In the genomic region with DNA sequence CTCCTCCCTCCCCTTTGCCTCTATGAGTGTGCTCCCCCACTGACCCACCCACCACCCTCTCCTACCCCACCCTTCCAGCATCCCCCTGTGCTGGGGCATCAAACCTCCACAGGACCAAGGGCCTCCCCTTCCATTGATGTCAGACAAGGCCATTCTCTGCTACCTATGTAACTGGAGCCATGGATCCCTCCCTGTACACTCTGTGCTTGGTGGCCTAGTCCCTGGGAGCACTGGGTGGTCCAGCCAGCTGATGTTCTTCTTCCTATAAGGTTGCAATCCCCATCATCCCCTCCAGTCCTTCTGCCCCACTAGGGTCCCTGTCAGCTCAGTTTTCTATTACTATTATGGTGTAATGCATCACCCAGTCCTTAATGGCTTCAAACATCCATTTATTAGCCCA, we compare ENCODE assay signal across 30 mouse cellular contexts.
DNase-seq lines count a peak whose midpoint lies in the region; ATAC-seq and TF ChIP-seq lines count a peak whose summit lies in the region.
"Had no signal": no experiment of that assay in that cellular context is flagged by ENCODE, and none has a peak within 500 bp of the region (broad histone marks: within the 10 kb centered on the region; RNA-seq: fewer than 3 reads in every experiment).

No protein-coding gene starts in this region.

- no peaks in the 10 kb centered on the region for H3K27me3 ChIP-seq in hindbrain, embryonic 12.5 days
- no peaks in the 10 kb centered on the region for H3K27me3 ChIP-seq in hindbrain, postnatal 0 days (ENCODE audit: insufficient read depth, low read length)
- no peaks in the 10 kb centered on the region for H3K27me3 ChIP-seq in neural tube, embryonic 12.5 days (replicated peaks)
- no peaks in the 10 kb centered on the region for H3K27me3 ChIP-seq in neural tube, embryonic 14.5 days (ENCODE audit: control insufficient read depth, insufficient read depth, low read length)
- H3K27me3 ChIP-seq: CH12.LX; embryonic facial prominence, embryonic 12.5 days; embryonic facial prominence, embryonic 15.5 days; heart, embryonic 12.5 days; heart, embryonic 15.5 days; Patski had no signal

- DNase-seq in hindbrain, postnatal 0 days (ENCODE audit: low spot score): no peak
- DNase-seq in layer of hippocampus, adult 2 months (ENCODE audit: low spot score in 2 of 2): no peak
- DNase-seq in layer of hippocampus, adult 11-12 months (ENCODE audit: low spot score): no peak
- no peak for DNase-seq in neural tube, embryonic 10.5 days (ENCODE audit: extremely low spot score, low spot score)
- DNase-seq in cerebellum, adult 11 months: no peak
- DNase-seq: adrenal gland, postnatal 10 days; adrenal gland, postnatal 36 days; B cell, adult 2 months; cerebellum, adult 2 months; cerebellum, adult 9-11 months; cerebellum, postnatal 25 days; gastrocnemius, adult 2 months; gastrocnemius, postnatal 14 days; heart, adult 18-20 months; heart, postnatal 10 days; heart, postnatal 4 days had no signal

- H3K9me3 ChIP-seq in hindbrain, embryonic 12.5 days (replicated peaks): no peaks in the 10 kb centered on the region
- no peaks in the 10 kb centered on the region for H3K9me3 ChIP-seq in hindbrain, postnatal 0 days (ENCODE audit: low read length)
- H3K9me3 ChIP-seq in neural tube, embryonic 12.5 days: no peaks in the 10 kb centered on the region
- H3K9me3 ChIP-seq in neural tube, embryonic 14.5 days (ENCODE audit: control insufficient read depth, low read length): no peaks in the 10 kb centered on the region
- H3K9me3 ChIP-seq: embryonic facial prominence, embryonic 12.5 days; embryonic facial prominence, embryonic 15.5 days; heart, embryonic 15.5 days had no signal

- TF ChIP-seq CTCF in hindbrain, postnatal 0 days (IDR thresholded peaks at IDR 0.05; ENCODE audit: low read depth): no peak
- TF ChIP-seq CTCF in layer of hippocampus, adult 2 months (conservative IDR thresholded peaks at IDR 0.05): no peak

- no peak overlapping the region for H3K4me3 ChIP-seq in hindbrain, embryonic 12.5 days
- H3K4me3 ChIP-seq in hindbrain, postnatal 0 days (ENCODE audit: low read length): no peak overlapping the region
- no peak overlapping the region for H3K4me3 ChIP-seq in layer of hippocampus, adult 2 months
- no peak overlapping the region for H3K4me3 ChIP-seq in neural tube, embryonic 12.5 days
- no peak overlapping the region for H3K4me3 ChIP-seq in neural tube, embryonic 14.5 days (ENCODE audit: low read depth, low read length)
- H3K4me3 ChIP-seq: embryonic facial prominence, embryonic 12.5 days; embryonic facial prominence, embryonic 15.5 days; gastrocnemius, adult 2 months; heart, embryonic 12.5 days; heart, embryonic 15.5 days had no signal

- peaks cover 12% of the 10 kb centered on the region for H3K4me1 ChIP-seq in hindbrain, embryonic 12.5 days
- peaks cover 7% of the 10 kb centered on the region; the same call in 1 of the 2 replicates for H3K4me1 ChIP-seq in hindbrain, postnatal 0 days (ENCODE audit: insufficient read depth, low read length)
- peaks cover 13% of the 10 kb centered on the region; the same call in 1 of the 2 replicates for H3K4me1 ChIP-seq in neural tube, embryonic 12.5 days
- peaks cover 4% of the 10 kb centered on the region; the same call in 1 of the 2 replicates for H3K4me1 ChIP-seq in neural tube, embryonic 14.5 days (ENCODE audit: control insufficient read depth, insufficient read depth, low read length)
- H3K4me1 ChIP-seq: embryonic facial prominence, embryonic 12.5 days; embryonic facial prominence, embryonic 15.5 days; heart, embryonic 12.5 days had no signal

- no peaks in the 10 kb centered on the region for H3K36me3 ChIP-seq in hindbrain, embryonic 12.5 days
- no peaks in the 10 kb centered on the region for H3K36me3 ChIP-seq in hindbrain, postnatal 0 days (ENCODE audit: insufficient read depth, low read length)
- H3K36me3 ChIP-seq in neural tube, embryonic 12.5 days: 0 out of 2 replicates have a peak, but pooled peaks cover 3% of the 10 kb centered on the region
- H3K36me3 ChIP-seq in neural tube, embryonic 14.5 days (ENCODE audit: control insufficient read depth, insufficient read depth, low read length): no peaks in the 10 kb centered on the region
- H3K36me3 ChIP-seq: embryonic facial prominence, embryonic 12.5 days; embryonic facial prominence, embryonic 15.5 days; G1E; heart, embryonic 15.5 days had no signal

- no peak overlapping the region; the same call in 1 of the 2 replicates for H3K27ac ChIP-seq in hindbrain, embryonic 12.5 days
- H3K27ac ChIP-seq in hindbrain, postnatal 0 days: no peak overlapping the region
- peak overlapping the region; percentile 77 for H3K27ac ChIP-seq in layer of hippocampus, adult 2 months
- H3K27ac ChIP-seq in neural tube, embryonic 12.5 days: no peak overlapping the region
- H3K27ac ChIP-seq in neural tube, embryonic 14.5 days (ENCODE audit: low read depth, low read length): no peak overlapping the region; the same call in 1 of the 2 replicates
- H3K27ac ChIP-seq: embryonic facial prominence, embryonic 12.5 days; embryonic facial prominence, embryonic 15.5 days; gastrocnemius, adult 2 months; heart, embryonic 15.5 days had no signal

- peak; percentile 50; the same call in 1 of the 2 replicates for ATAC-seq in hindbrain, embryonic 12.5 days (ENCODE audit: low FRiP score)
- ATAC-seq in hindbrain, postnatal 0 days: no peak
- ATAC-seq in neural tube, embryonic 12.5 days (ENCODE audit: low FRiP score, low read depth): peak; percentile 33
- peak; percentile 21; the same call in 1 of the 2 replicates for ATAC-seq in neural tube, embryonic 14.5 days (ENCODE audit: low read depth)
- ATAC-seq: forebrain, embryonic 14.5 days; hindbrain, embryonic 16.5 days; inflammation-experienced regulatory T-cells, adult 6 months; Patski had no signal

- no peak overlapping the region for H3K9ac ChIP-seq in hindbrain, embryonic 12.5 days
- H3K9ac ChIP-seq in hindbrain, postnatal 0 days (replicated peaks; ENCODE audit: low read length): no peak overlapping the region
- H3K9ac ChIP-seq in neural tube, embryonic 12.5 days: no peak overlapping the region
- no peak overlapping the region for H3K9ac ChIP-seq in neural tube, embryonic 14.5 days (replicated peaks; ENCODE audit: low read depth, low read length)
- H3K9ac ChIP-seq: embryonic facial prominence, embryonic 12.5 days; embryonic facial prominence, embryonic 15.5 days; forebrain, postnatal 0 days; heart, embryonic 12.5 days; heart, embryonic 15.5 days had no signal

- H3K4me2 ChIP-seq in hindbrain, embryonic 12.5 days (replicated peaks): no peak overlapping the region
- H3K4me2 ChIP-seq in hindbrain, postnatal 0 days (ENCODE audit: low read depth, low read length): no peak overlapping the region
- no peak overlapping the region for H3K4me2 ChIP-seq in neural tube, embryonic 12.5 days (replicated peaks)
- no peak overlapping the region for H3K4me2 ChIP-seq in neural tube, embryonic 14.5 days (ENCODE audit: low read depth, low read length)
- H3K4me2 ChIP-seq: embryonic facial prominence, embryonic 12.5 days; embryonic facial prominence, embryonic 15.5 days; heart, embryonic 12.5 days; heart, embryonic 15.5 days had no signal
